In the genomic region with DNA sequence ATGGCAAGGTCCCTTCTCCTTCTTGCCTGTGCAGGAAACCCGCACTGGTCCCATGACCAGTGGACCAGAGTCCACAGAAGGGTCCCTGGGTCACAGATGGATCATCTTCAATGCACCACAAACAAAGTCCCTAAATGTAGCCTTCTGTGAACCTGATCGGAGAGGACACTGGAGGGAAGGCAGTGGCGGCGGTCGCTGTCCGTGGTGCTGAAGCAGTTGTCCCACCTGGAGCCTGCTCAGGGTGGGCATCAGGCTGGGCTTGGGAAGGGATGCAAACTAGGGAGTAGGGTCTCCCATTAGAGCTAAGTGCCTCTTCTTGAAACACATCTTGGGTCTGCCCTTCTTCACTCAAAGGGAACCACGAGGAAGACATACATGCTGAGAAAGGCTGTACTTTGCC, we compare ENCODE assay signal across 10 mouse cellular contexts. TPM values are rescaled to one million over a fixed set of nuclear protein-coding genes. Genes with fewer than 3 reads are reported as not detected.
DNase-seq lines count a peak whose midpoint lies in the region; ATAC-seq lines count a peak whose summit lies in the region.
"Had no signal": no experiment of that assay in that cellular context is flagged by ENCODE, and none has a peak within 500 bp of the region (broad histone marks: within the 10 kb centered on the region; RNA-seq: fewer than 3 reads in every experiment).

No protein-coding gene starts in this region.

- H3K4me3 ChIP-seq in midbrain, embryonic 10.5 days: no peak overlapping the region
- no peak overlapping the region for H3K4me3 ChIP-seq in midbrain, embryonic 13.5 days (replicated peaks)
- H3K4me3 ChIP-seq: megakaryocyte, embryonic 14.5 days had no signal

- WGBS in midbrain, embryonic 10.5 days: 10% methylated on average over 7 of the region's 7 CpGs
- 11% methylated on average over 7 of the region's 7 CpGs for WGBS in midbrain, embryonic 13.5 days

- no peak for ATAC-seq in midbrain, embryonic 13.5 days

- H3K9me3 ChIP-seq in midbrain, embryonic 10.5 days (replicated peaks): no peaks in the 10 kb centered on the region
- no peaks in the 10 kb centered on the region for H3K9me3 ChIP-seq in midbrain, embryonic 13.5 days
- H3K9me3 ChIP-seq: megakaryocyte, embryonic 14.5 days had no signal

- no peak overlapping the region for H3K27ac ChIP-seq in midbrain, embryonic 10.5 days (replicated peaks)
- H3K27ac ChIP-seq in midbrain, embryonic 13.5 days: no peak overlapping the region

- H3K27me3 ChIP-seq in midbrain, embryonic 10.5 days (ENCODE audit: low read depth, poor library complexity, severe bottlenecking): peaks cover 77% of the 10 kb centered on the region
- peaks cover 53% of the 10 kb centered on the region for H3K27me3 ChIP-seq in midbrain, embryonic 13.5 days

- peaks cover 54% of the 10 kb centered on the region for H3K4me1 ChIP-seq in midbrain, embryonic 10.5 days
- peaks cover 62% of the 10 kb centered on the region for H3K4me1 ChIP-seq in midbrain, embryonic 13.5 days (replicated peaks)
- H3K4me1 ChIP-seq: megakaryocyte, embryonic 14.5 days had no signal

- H3K36me3 ChIP-seq in midbrain, embryonic 10.5 days: no peaks in the 10 kb centered on the region
- peaks cover 7% of the 10 kb centered on the region; the same call in 1 of the 2 replicates for H3K36me3 ChIP-seq in midbrain, embryonic 13.5 days

- peak; percentile 65 for DNase-seq in midbrain, embryonic 10.5 days (ENCODE audit: low spot score)
- DNase-seq in adipocyte (ENCODE audit: low spot score): peak; percentile 19
- DNase-seq in kidney, postnatal 10 days: peak; percentile 83
- DNase-seq in retina, postnatal 1 day: peak; percentile 67
- DNase-seq in cerebellum, adult 11 months: no peak
- DNase-seq in layer of hippocampus, postnatal 25 days (ENCODE audit: extremely low spot score in 1 of 2, low spot score in 1 of 2): no peak
- DNase-seq: cerebellum, adult 9-11 months had no signal

- H3K4me2 ChIP-seq in midbrain, embryonic 13.5 days (replicated peaks): no peak overlapping the region

- no peak overlapping the region for H3K9ac ChIP-seq in midbrain, embryonic 13.5 days (replicated peaks)

RNA-seq across cellular contexts. Expression of a gene that starts 31.4 kb away (rescaled TPM):
- polyA plus RNA-seq in midbrain, embryonic 10.5 days (2016; fragmentation: Nextera tagmentation; extraction: Ambion mirVana): not detected in 2 replicates
- polyA plus RNA-seq in midbrain, embryonic 13.5 days (2015; fragmentation: Nextera tagmentation; extraction: Ambion mirVana): 1.1 TPM in 1 of 2 replicates, not detected in the other
- total RNA-seq in layer of hippocampus, postnatal 25 days (2021): not detected
- total RNA-seq: hematopoietic stem cell, adult 5-6 weeks had no signal

RNA-seq across cellular contexts. Expression of a gene that starts 33.1 kb away (rescaled TPM):
- polyA plus RNA-seq in midbrain, embryonic 10.5 days (2016; fragmentation: Nextera tagmentation; extraction: Ambion mirVana): 2.1 and 3.6 TPM in 2 replicates
- polyA plus RNA-seq in midbrain, embryonic 13.5 days (2015; fragmentation: Nextera tagmentation; extraction: Ambion mirVana): 8.6 and 11.5 TPM in 2 replicates
- total RNA-seq in layer of hippocampus, postnatal 25 days (2021): 100 to 1,000 TPM in 1 of 2 experiments, 10 to 100 TPM in 1; 91.0 to 119 TPM

RNA-seq across cellular contexts. Expression of a gene that starts 34.3 kb away (rescaled TPM):
- not detected in 2 replicates for polyA plus RNA-seq in midbrain, embryonic 10.5 days (2016; fragmentation: Nextera tagmentation; extraction: Ambion mirVana)
- not detected in 2 replicates for polyA plus RNA-seq in midbrain, embryonic 13.5 days (2015; fragmentation: Nextera tagmentation; extraction: Ambion mirVana)
- 1 to 10 TPM in 1 of 2 experiments, under 1 TPM in 1; 0.35 to 1.2 TPM for total RNA-seq in layer of hippocampus, postnatal 25 days (2021)
- total RNA-seq: hematopoietic stem cell, adult 5-6 weeks had no signal

RNA-seq across cellular contexts. Expression of a gene that starts 54.0 kb away (rescaled TPM):
- 0.17 and 0.38 TPM in 2 replicates for polyA plus RNA-seq in midbrain, embryonic 10.5 days (2016; fragmentation: Nextera tagmentation; extraction: Ambion mirVana)
- polyA plus RNA-seq in midbrain, embryonic 13.5 days (2015; fragmentation: Nextera tagmentation; extraction: Ambion mirVana): 0.50 and 0.81 TPM in 2 replicates
- total RNA-seq in layer of hippocampus, postnatal 25 days (2021): 1 to 10 TPM; 1.7 to 2.4 TPM
- total RNA-seq: hematopoietic stem cell, adult 5-6 weeks had no signal

RNA-seq across cellular contexts. Expression of a gene that starts 55.1 kb away (rescaled TPM):
- polyA plus RNA-seq in midbrain, embryonic 10.5 days (2016; fragmentation: Nextera tagmentation; extraction: Ambion mirVana): not detected in 2 replicates
- polyA plus RNA-seq in midbrain, embryonic 13.5 days (2015; fragmentation: Nextera tagmentation; extraction: Ambion mirVana): not detected in 2 replicates
- total RNA-seq in layer of hippocampus, postnatal 25 days (2021): under 1 TPM in 1 of 2 experiments, not detected in 1; 0.42 TPM
- total RNA-seq: hematopoietic stem cell, adult 5-6 weeks had no signal

Comparison
In these comparisons a context has a peak if more than half of its experiments do, and no peak if none do; other contexts are left out.
1. DNase-seq: peak in midbrain, embryonic 10.5 days (single experiment), adipocyte (single experiment), kidney, postnatal 10 days (single experiment) and retina, postnatal 1 day (single experiment); none in cerebellum, adult 11 months (single experiment) and layer of hippocampus, postnatal 25 days (0 of 2).